Mouse (Mus musculus): Measurements from ENCODE around the gene Spint2.
A peak's percentile ranks its signal among the peaks of the same experiment; 100 is the strongest.
"Not testable (repeated sequence)": the region's sequence is repeated elsewhere in the genome, so short reads cannot be mapped to it uniquely, and the experiment has no call there.

The Spint2 gene

DNA sequence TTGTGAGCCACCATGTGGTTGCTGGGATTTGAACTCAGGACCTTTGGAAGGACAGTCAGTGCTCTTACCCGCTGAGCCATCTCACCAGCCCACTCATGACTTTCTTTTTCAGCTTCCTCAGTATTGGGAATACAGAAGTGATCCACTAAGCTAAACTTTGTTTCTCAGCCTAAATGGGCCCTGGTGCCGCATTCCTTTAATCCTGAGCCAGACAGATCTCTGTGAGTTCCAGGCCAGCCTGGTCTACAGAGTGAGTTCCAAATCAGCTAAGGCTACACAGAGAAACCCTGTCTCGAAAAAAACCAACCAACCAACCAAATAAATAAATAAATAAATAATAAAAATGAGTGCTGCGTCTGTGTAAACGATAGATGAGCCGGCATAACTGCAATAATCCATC is 44.1 kb downstream of the Spint2 start:
- not testable (repeated sequence) for DNase-seq

DNA sequence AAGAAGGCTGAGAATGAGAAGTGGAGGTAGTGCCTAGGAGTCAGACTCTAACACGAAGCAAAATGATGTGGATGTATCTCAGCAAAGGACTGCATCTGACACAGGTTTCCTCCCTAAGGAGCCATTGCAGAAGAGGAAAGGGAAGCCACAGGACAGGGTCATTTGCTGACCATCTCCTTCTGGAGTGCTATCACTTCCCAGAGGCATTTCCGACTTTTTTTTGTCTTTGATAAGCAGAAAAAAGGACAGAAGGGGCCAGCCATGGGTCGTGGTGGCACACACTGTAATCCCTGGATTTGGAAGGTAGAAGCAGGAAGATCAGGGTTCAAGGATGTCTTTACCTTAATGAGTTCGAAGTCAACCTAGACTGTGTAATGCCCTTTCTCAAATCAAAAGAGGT is 45.1 kb downstream of the Spint2 start:
- DNase-seq, result no peak

DNA sequence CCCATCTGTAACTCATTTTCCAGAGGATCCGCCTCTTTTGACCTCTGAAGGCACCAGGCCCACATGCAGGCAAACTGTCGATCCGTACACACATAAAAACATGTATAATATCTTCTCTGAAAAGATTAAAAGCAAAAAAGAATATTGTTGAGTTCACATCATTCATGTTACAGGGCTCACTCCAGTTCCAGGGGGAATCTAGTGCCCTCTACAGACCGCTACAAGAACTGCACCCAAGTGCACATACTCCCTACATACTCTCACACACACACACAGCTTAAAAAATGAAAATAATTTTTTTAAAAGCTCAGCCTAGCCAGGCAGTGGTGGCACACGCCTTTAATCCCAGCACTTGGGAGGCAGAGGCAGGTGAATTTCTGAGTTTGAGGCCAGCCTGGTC is 47.1 kb downstream of the Spint2 start:
- DNase-seq, result no peak

GRCm38 (mm10) chr7:29233745-29234144 is 48.0 kb downstream of the Spint2 start:
- DNase-seq, result no peak

DNA sequence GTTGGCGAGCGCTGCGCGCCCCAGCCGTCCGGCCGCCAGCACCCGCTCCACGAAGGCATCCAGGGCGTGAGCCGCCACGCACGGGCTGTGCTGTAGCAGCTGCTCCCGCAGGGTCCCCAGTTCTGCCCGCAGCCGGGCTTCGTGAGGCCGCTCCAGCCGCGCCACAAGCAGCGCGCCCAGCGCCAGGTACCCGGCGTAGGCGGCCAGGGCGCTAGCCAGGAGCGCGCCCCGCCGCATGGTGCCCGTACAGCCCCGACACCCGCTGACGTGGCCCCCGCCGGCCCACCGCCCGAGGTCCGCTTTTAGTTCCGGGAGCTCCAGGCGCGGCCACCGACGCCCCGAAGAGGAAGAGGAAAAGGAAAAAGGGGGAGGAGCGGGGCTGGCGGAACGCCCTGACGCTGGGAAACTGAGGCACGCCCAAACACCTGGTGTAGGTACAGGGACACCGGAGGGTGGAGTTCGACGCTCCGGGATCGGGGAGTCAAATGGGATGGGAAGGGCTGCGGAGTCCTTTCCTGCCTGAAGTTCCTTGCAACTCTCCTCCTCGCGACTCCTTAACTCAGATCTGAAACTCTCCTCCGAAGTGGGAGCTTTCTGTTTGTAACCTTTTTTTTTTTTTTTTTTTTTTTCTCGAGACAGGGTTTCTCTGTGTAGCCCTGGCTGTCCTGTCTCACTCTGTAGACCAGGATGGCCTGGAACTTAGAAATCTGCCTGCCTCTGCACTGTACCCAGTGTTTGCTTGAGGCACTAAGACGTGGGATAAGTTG is 49.3 kb downstream of the Spint2 start, which contains the start of gene Kcnk6:
Gene Kcnk6, minus strand, starts transcription at position 269 of the 767 bp plus-strand sequence.
- peak; percentile 26 to 44 for DNase-seq

DNA sequence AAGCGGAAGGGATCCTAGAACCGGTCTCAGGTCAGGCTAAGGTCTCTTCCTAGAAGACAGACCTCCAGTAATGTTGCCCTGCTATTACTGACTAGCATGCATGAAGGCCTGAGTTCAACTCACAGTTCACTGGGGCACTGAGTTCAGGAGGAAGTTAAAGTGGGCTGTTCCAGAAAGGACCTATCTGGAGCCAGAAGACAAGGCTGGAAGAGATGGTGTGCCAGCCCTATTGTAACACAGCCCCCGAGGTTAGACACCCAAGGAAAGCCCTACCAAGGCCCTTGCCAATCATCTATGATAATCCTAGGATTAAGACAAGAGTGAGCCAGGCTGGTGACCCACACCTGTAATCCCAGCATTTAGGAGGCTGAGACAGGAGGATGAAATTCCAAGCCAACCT is 50.2 kb downstream of the Spint2 start:
- DNase-seq, result no peak

GRCm38 (mm10) chr7:29230560-29230959 is 51.2 kb downstream of the Spint2 start:
- DNase-seq, result no peak

DNA sequence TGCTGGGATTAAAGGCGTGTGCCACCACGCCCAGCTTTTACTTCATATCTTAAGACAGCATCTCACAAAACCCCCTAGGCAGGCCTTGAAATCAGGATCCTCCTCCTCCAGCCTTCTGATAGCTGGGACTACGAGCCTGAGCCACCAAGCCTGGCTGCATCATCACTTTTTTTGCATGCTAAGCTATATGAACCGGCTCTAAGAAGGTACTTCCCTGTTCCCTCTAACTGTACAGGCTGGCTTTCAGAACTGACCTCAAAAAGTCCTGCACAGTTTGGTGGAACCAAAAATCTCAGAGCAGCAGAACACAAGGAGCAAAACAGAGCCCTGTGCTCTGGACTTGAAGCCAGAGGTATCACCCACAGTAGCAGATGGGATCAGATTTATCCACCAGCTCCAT is 53.5 kb downstream of the Spint2 start:
- DNase-seq, result no peak

DNA sequence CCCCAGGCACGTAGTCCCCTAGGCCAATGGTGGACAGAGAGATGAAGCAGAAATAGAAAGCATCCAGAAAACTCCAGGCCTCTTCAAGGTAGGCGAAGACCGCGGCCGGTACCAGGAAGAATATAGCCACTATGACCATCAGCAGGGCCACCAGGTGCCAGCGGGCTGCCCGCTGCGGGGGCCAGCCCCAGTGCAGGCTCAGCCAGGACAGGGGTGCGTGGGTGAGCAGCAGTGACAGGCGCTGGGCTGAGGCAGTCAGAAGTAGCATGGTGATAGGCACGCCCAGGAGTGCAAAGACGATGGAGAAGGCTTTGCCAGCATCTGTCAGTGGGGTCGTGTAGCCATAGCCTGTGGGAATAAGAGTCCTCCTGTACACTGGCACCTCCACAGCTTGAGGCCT is 56.2 kb downstream of the Spint2 start:
- DNase-seq, result no peak

- DNase-seq, result no peak
Measured at GRCm38 (mm10) chr7:29224756-29225394, 56.8 kb downstream of the Spint2 start.

GRCm38 (mm10) chr7:29214846-29215245 is 66.9 kb downstream of the Spint2 start:
- no peak for DNase-seq

DNA sequence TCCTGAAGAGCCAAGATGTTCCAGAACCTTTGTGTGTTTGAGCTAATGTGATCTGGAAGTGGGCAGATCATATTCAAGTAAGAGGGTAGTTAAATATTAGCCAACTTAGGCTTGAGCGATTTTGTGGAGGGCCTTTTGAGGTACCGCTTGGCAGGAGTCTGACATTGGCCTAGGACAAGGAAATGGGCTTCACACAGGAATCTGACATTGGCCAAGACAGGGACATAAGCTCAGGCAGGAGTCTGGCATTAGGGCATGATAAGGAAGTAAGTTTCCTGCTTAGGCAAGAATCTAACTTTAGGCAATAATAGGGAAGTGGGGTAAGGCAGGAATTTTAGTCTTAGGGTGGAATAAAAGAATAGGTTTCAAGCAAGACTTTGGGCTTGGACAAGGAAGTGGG is 67.5 kb downstream of the Spint2 start:
- no peak for DNase-seq

- no peak for DNase-seq
Measured at GRCm38 (mm10) chr7:29213675-29214082, 68.0 kb downstream of the Spint2 start, which contains the start of gene Catsperg1. Gene Catsperg1, minus strand, starts transcription at chr7:29214035.

- DNase-seq, result not testable (repeated sequence)
Measured at GRCm38 (mm10) chr7:29212775-29213560, 68.7 kb downstream of the Spint2 start.

DNA sequence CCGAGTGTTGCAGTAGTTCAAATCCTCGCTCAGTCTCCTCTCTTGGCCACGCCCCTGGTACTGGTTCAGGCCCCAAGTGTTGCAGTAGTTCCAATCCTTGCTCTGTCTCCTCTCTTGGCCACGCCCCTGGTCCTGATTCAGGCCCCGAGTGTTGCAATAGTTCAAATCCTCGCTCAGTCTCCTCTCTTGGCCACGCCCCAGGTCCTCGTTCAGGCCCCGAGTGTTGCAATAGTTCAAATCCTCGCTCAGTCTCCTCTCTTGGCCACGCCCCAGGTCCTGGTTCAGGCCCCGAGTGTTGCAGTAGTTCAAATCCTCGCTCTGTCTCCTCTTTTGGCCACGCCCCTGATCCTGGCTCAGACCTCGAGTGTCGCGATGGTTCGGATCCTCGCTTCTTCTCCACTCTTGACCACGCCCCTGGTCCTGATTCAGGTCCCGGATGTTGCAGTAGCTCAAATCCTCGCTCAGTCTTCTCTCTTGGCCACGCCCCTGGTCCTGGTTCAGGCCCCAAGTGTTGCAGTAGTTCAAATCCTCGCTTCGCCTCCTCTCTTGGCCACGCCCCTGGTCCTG is 69.4 kb downstream of the Spint2 start:
- no peak for DNase-seq

GRCm38 (mm10) chr7:29211415-29212198 is 70.1 kb downstream of the Spint2 start:
- DNase-seq, result peak; percentile 84 to 88

DNA sequence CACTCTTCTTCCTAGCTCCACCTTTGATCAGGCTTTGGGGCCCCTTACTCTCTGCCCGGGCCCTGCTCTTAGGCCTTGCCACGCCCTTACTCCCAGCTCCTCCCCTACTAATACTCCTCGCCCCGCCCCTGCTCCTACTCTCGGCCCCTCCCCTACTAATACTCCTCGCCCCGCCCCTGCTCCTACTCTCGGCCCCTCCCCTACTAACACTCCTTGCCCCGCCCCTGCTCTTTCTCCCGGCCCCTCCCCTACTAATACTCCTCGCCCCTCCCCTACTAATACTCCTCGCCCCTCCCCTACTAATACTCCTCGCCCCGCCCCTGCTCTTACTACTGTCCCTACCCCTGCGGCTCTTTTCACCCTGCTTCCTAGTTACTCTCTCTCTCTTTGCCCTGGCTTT is 70.7 kb downstream of the Spint2 start:
- peak in 1 of 2 experiments; percentile 39 for DNase-seq
